ENCODE assay signal across 18 mouse cellular contexts in genomic region chr7:99532526-99532925, GRCm38 (mm10). TPM values are rescaled to one million over a fixed set of nuclear protein-coding genes. Genes with fewer than 3 reads are reported as not detected.
DNase-seq lines count a peak whose midpoint lies in the region; ATAC-seq and TF ChIP-seq lines count a peak whose summit lies in the region.
"Had no signal": no experiment of that assay in that cellular context is flagged by ENCODE, and none has a peak within 500 bp of the region (broad histone marks: within the 10 kb centered on the region; RNA-seq: fewer than 3 reads in every experiment).

No protein-coding gene starts in this region.

- ATAC-seq in liver, embryonic 14.5 days (ENCODE audit: insufficient read depth) = no peak
- ATAC-seq in stomach, embryonic 16.5 days (ENCODE audit: insufficient read depth, low FRiP score) = no peak
- ATAC-seq: midbrain, embryonic 16.5 days had no signal

- H3K9ac ChIP-seq in liver, embryonic 14.5 days (replicated peaks) = peak overlapping the region; percentile 42
- H3K9ac ChIP-seq in stomach, embryonic 16.5 days (ENCODE audit: low read length) = no peak overlapping the region
- H3K9ac ChIP-seq: embryonic facial prominence, embryonic 12.5 days; forebrain, embryonic 12.5 days; heart, embryonic 15.5 days had no signal

- no peak overlapping the region for H3K4me3 ChIP-seq in liver, embryonic 14.5 days (ENCODE audit: insufficient read depth in 1 of 2, low read depth in 2 of 2, low read length in 2 of 2)
- no peak overlapping the region for H3K4me3 ChIP-seq in stomach, embryonic 16.5 days (replicated peaks; ENCODE audit: low read length)
- H3K4me3 ChIP-seq: embryonic facial prominence, embryonic 12.5 days; forebrain, embryonic 12.5 days; heart, embryonic 15.5 days had no signal

- H3K27ac ChIP-seq in liver, embryonic 14.5 days = peak overlapping the region; percentile 87
- peak overlapping the region; percentile 14; the same call in 1 of the 2 replicates for H3K27ac ChIP-seq in stomach, embryonic 16.5 days (ENCODE audit: low read length)
- H3K27ac ChIP-seq: embryonic facial prominence, embryonic 12.5 days; forebrain, embryonic 12.5 days; heart, embryonic 15.5 days had no signal

- no peak for TF ChIP-seq EP300 in liver, embryonic 14.5 days (IDR thresholded peaks at IDR 0.05; ENCODE audit: low read depth)

- no peaks in the 10 kb centered on the region for H3K9me3 ChIP-seq in liver, embryonic 14.5 days (ENCODE audit: control insufficient read depth, low read length)
- no peaks in the 10 kb centered on the region for H3K9me3 ChIP-seq in stomach, embryonic 16.5 days (replicated peaks; ENCODE audit: control insufficient read depth, low read length)
- H3K9me3 ChIP-seq: embryonic facial prominence, embryonic 12.5 days; forebrain, embryonic 12.5 days; heart, embryonic 15.5 days had no signal

- peaks cover 59 to 69% of the 10 kb centered on the region in 2 experiments for H3K4me1 ChIP-seq in liver, embryonic 14.5 days (replicated peaks; ENCODE audit: control insufficient read depth in 2 of 2, insufficient read depth in 2 of 2, low read length in 1 of 2)
- peaks cover 22% of the 10 kb centered on the region for H3K4me1 ChIP-seq in stomach, embryonic 16.5 days (ENCODE audit: control insufficient read depth, insufficient read depth, low read length)

- peak; percentile 4 for DNase-seq in cerebellum, adult 9-10 months
- DNase-seq in cerebellum, postnatal 14 days = no peak
- peak; percentile 27 for DNase-seq in induced T-regulatory cell, adult 2 months (ENCODE audit: low read depth)
- no peak for DNase-seq in liver, embryonic 14.5 days (ENCODE audit: low read depth in 3 of 3, low spot score in 3 of 3)
- DNase-seq in retina, postnatal 1 day = no peak
- no peak for DNase-seq in layer of hippocampus, adult 8-10 months (ENCODE audit: low spot score in 2 of 2)
- DNase-seq in cerebellum, adult 11-12 months = no peak
- DNase-seq: adrenal gland, postnatal 14 days; cerebellum, postnatal 36 days; heart, adult 18-20 months; kidney, adult 11 months; kidney, postnatal 4 days; left cerebral cortex, postnatal 4 days had no signal

- 30% methylated on average over 4 of the region's 4 CpGs for WGBS in liver, embryonic 14.5 days (ENCODE audit: insufficient replicate concordance)
- WGBS in stomach, embryonic 16.5 days = 60% methylated on average over 4 of the region's 4 CpGs

- peak overlapping the region; percentile 67 for H3K4me2 ChIP-seq in liver, embryonic 14.5 days (ENCODE audit: low read depth)
- no peak overlapping the region for H3K4me2 ChIP-seq in stomach, embryonic 16.5 days (ENCODE audit: low read depth, low read length)
- H3K4me2 ChIP-seq: embryonic facial prominence, embryonic 12.5 days; forebrain, embryonic 12.5 days; heart, embryonic 15.5 days had no signal

- TF ChIP-seq CTCF in liver, embryonic 14.5 days (IDR thresholded peaks at IDR 0.05; ENCODE audit: low read depth) = no peak

- no peaks in the 10 kb centered on the region for H3K36me3 ChIP-seq in liver, embryonic 14.5 days (replicated peaks; ENCODE audit: control insufficient read depth, insufficient read depth, low read depth)
- no peaks in the 10 kb centered on the region for H3K36me3 ChIP-seq in stomach, embryonic 16.5 days (ENCODE audit: control insufficient read depth, insufficient read depth, low read length)
- H3K36me3 ChIP-seq: embryonic facial prominence, embryonic 12.5 days; forebrain, embryonic 12.5 days; heart, embryonic 15.5 days had no signal

- H3K27me3 ChIP-seq in liver, embryonic 14.5 days (ENCODE audit: control insufficient read depth, insufficient read depth, low read length) = no peaks in the 10 kb centered on the region
- no peaks in the 10 kb centered on the region for H3K27me3 ChIP-seq in stomach, embryonic 16.5 days (ENCODE audit: control insufficient read depth, insufficient read depth, low read length)
- H3K27me3 ChIP-seq: embryonic facial prominence, embryonic 12.5 days; heart, embryonic 15.5 days had no signal

RNA-seq across cellular contexts. Expression of gene Arrb1, which starts 2.7 kb away (rescaled TPM):
- polyA plus RNA-seq in liver, embryonic 14.5 days (2012; rRNA removed) = 234 and 235 TPM in 2 replicates
- 30.1 and 36.4 TPM in 2 replicates for polyA plus RNA-seq in liver, embryonic 14.5 days (2014; fragmentation: Nextera tagmentation; extraction: Ambion mirVana)
- polyA plus RNA-seq in stomach, embryonic 16.5 days (2015; fragmentation: Nextera tagmentation; extraction: Ambion mirVana) = 12.6 and 13.6 TPM in 2 replicates
- 100 to 1,000 TPM; 138 to 175 (median 160) TPM for total RNA-seq in layer of hippocampus, adult 8-10 months (2022)

RNA-seq across cellular contexts. Expression of gene Rps3, which starts 49.0 kb away (rescaled TPM):
- polyA plus RNA-seq in liver, embryonic 14.5 days (2012; rRNA removed) = 697 and 811 TPM in 2 replicates
- 661 and 668 TPM in 2 replicates for polyA plus RNA-seq in liver, embryonic 14.5 days (2014; fragmentation: Nextera tagmentation; extraction: Ambion mirVana)
- polyA plus RNA-seq in stomach, embryonic 16.5 days (2015; fragmentation: Nextera tagmentation; extraction: Ambion mirVana) = 699 and 743 TPM in 2 replicates
- 100 to 1,000 TPM; 222 to 342 (median 280) TPM for total RNA-seq in layer of hippocampus, adult 8-10 months (2022)

Comparison
In these comparisons a context has a peak if more than half of its experiments do, and no peak if none do; other contexts are left out.
1. DNase-seq: peak in cerebellum, adult 9-10 months (single experiment) and induced T-regulatory cell, adult 2 months (single experiment); none in cerebellum, postnatal 14 days (0 of 2), liver, embryonic 14.5 days (0 of 3), retina, postnatal 1 day (single experiment), layer of hippocampus, adult 8-10 months (0 of 2) and cerebellum, adult 11-12 months (single experiment).